Mouse (Mus musculus) heart, embryonic 11.5 days (tissue): ENCODE data around the gene Slc25a33. TPM values are rescaled to one million over a fixed set of nuclear protein-coding genes. Genes with fewer than 3 reads are reported as not detected.
A peak's percentile ranks its signal among the peaks of the same experiment; 100 is the strongest.

Experiments used
- ATAC-seq: fragments of 200-750 bp; cut with Nextera tagmentation; replicated peaks from 2 replicates; pipeline ENCODE4 v1.8.0; 2017; ENCODE audit warnings: moderate library complexity; ENCODE audit not compliant: insufficient number of reproducible peaks, low FRiP score, low TSS enrichment
- H3K27ac ChIP-seq: fragments of 300-500 bp; sonication (generic); 2 replicates; pipeline ENCODE4 v1.5.1; 2014; ENCODE audit warnings: mild to moderate bottlenecking, low read depth, low read length
- H3K27me3 ChIP-seq: fragments of 300-500 bp; sonication (generic); 2 replicates; pipeline ENCODE4 v1.6.1; 2014; ENCODE audit warnings: mild to moderate bottlenecking, low read length, mixed read lengths; ENCODE audit not compliant: control insufficient read depth, insufficient read depth
- H3K36me3 ChIP-seq: fragments of 300-500 bp; sonication (generic); 2 replicates; pipeline ENCODE4 v1.6.1; 2014; ENCODE audit warnings: mild to moderate bottlenecking, low read length, moderate library complexity, mixed read lengths; ENCODE audit not compliant: control insufficient read depth, insufficient read depth
- H3K4me1 ChIP-seq: fragments of 300-500 bp; sonication (generic); 2 replicates; pipeline ENCODE4 v1.6.1; 2014; ENCODE audit warnings: low read length; ENCODE audit not compliant: control insufficient read depth, insufficient read depth
- H3K4me2 ChIP-seq: fragments of 300-500 bp; sonication (generic); 2 replicates; pipeline ENCODE4 v1.6.1; 2014; ENCODE audit warnings: mild to moderate bottlenecking, moderate library complexity
- H3K4me3 ChIP-seq: fragments of 300-500 bp; sonication (generic); 2 replicates; pipeline ENCODE4 v1.5.1; 2014; ENCODE audit warnings: low read depth, low read length
- H3K9ac ChIP-seq: fragments of 300-500 bp; sonication (generic); 2 replicates; pipeline ENCODE4 v1.6.1; 2014; ENCODE audit warnings: mild to moderate bottlenecking, low read depth, low read length, moderate library complexity
- H3K9me3 ChIP-seq: fragments of 300-500 bp; sonication (generic); replicated peaks from 2 replicates; pipeline ENCODE4 v1.6.1; 2016; ENCODE audit warnings: low read length; ENCODE audit not compliant: control insufficient read depth
- WGBS: fragments of 180-500 bp; shearing (Covaris S2); extraction: QIAGEN DNeasy Blood & Tissue Kit; methylation state at CpG from one replicate; pipeline ENCODE4 v1.1.7; 2014; ENCODE audit not compliant: insufficient replicate concordance; 5-methylcytosine and 5-hydroxymethylcytosine counted together
- polyA plus RNA-seq: library from polyadenylated mRNA; unstranded; fragments of >200 nt; fragmentation: Nextera tagmentation; extraction: Ambion mirVana; gene quantifications from 2 replicates; pipeline ENCODE4 v1.2.1, GENCODE M21; 2014

Gene Slc25a33
- 7.4 and 9.4 TPM in 2 replicates for polyA plus RNA-seq

DNA sequence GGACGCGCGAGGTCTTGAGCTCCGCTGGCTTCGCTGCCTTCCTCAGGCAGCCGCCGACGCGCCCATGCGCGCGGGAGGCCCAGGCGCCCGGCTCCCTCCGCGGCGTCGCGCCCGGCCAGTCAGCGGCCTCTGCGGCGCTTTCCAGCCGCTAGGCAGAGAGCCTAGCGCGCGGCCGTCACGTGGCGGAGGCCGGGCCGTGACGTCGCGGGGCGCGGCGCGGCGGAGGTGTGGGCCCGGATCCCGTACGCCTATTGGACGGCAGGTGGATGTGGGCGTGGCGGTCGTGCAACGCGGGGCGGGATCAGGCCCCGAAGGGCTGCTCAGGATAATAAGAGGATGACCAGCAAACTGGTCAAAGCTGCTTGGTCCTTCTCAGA is at the start of gene Slc25a33:
TSS of gene Slc25a33 (minus strand) at position 184 of the 377 bp plus-strand sequence.
- Histone ChIP-seq H3K27me3 (no peaks in the 10 kb centered on the region), H3K27ac (peak within 1 kb of the TSS; percentile 47; the same call in 1 of the 2 replicates), H3K4me3 (peak within 1 kb of the TSS; percentile 59), H3K4me2 (peak within 1 kb of the TSS; percentile 100), H3K4me1 (peaks cover 3% of the 10 kb centered on the region; the same call in 1 of the 2 replicates), H3K36me3 (no peaks in the 10 kb centered on the region), H3K9ac (peak within 1 kb of the TSS; percentile 78), H3K9me3 (no peaks in the 10 kb centered on the region)
- ATAC-seq, result peak; percentile 98
- under 1% methylated on average over 51 of the region's 51 CpGs for WGBS

DNA sequence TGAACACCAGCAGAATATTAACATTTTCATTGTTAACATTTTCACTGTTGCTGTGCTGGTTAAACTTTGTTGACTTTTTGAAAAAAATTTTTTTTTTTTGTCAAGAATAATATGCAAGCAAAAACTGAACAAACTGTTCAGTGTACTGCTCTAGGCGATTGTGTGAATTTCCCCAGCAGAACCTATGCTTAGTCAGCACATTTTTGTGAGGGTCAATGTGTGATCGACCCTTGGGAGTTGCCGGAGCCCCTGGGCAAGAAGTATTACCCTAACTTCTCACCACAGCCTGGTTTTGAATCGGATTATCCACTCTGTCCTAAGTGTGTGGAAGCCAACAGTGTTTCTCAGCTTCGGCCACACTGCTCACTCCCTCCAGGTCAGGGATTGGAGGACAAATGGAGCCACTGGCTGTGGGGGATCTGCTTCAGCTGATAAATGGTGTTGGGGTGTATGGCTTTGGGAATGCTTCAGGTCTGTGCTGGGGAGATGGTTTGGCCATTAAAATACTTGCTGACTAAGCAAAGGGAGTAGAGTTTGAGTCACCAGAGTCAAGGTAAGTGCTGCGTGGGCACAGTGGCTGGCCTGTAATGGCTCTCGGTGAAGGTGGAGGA is 48.6 kb upstream of the Slc25a33 start:
- Histone ChIP-seq H3K27me3 (no peaks in the 10 kb centered on the region; the same call in 1 of the 2 replicates), H3K36me3 (no peaks in the 10 kb centered on the region), H3K4me1 (no peaks in the 10 kb centered on the region), H3K27ac (no peak overlapping the region), H3K9ac (no peak overlapping the region), H3K9me3 (no peaks in the 10 kb centered on the region), H3K4me2 (no peak overlapping the region), H3K4me3 (no peak overlapping the region)
- no peak for ATAC-seq
- WGBS, result 62% methylated on average over 7 of the region's 7 CpGs

DNA sequence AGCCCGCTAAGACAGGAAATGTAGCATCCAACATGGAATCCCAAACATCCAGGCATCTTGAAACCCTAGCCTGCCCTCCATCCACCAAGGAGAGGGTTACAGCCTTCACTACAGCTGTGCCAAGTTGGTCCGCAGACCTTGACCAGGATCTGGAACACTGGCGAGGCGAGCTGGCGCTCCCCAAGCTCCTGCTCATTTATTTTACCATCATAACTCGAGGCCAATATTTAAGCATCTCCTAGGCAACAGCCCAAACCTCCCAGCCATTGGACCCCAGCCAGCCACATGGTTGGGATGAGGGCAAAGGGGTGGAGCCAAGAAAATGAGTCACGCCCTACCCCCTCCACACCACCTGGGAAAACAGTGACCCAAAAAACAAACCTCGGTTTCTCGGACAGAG is 48.0 kb upstream of the Slc25a33 start:
- H3K27me3 ChIP-seq, result no peaks in the 10 kb centered on the region; the same call in 1 of the 2 replicates
- no peak overlapping the region for H3K4me2 ChIP-seq
- WGBS, result 65% methylated on average over 9 of the region's 9 CpGs
- no peak for ATAC-seq
- H3K9ac ChIP-seq, result no peak overlapping the region
- H3K4me1 ChIP-seq, result no peaks in the 10 kb centered on the region
- no peaks in the 10 kb centered on the region for H3K9me3 ChIP-seq
- H3K4me3 ChIP-seq, result no peak overlapping the region
- H3K36me3 ChIP-seq, result no peaks in the 10 kb centered on the region
- H3K27ac ChIP-seq, result no peak overlapping the region

DNA sequence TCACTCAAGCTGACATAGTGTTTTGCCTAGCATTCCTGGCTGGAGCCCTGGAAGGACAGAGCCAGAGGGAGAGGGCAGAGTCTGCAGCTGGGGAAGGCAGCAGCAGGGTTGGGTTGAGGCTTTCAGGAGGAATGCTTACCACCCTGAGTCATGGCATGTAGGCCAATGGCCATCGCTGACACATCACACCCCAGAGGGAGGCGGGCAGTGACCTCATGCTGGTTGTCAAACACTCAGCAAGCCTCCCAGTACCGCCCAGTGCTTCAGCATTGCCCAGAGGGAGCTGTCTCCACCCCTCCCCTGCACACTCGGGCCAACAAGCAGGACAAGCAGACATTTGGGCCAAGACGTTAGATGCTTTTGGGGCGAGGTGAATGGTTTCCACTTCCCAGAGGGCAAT is 46.5 kb upstream of the Slc25a33 start:
- H3K4me2 ChIP-seq, result no peak overlapping the region
- H3K27me3 ChIP-seq, result no peaks in the 10 kb centered on the region; the same call in 1 of the 2 replicates
- H3K9me3 ChIP-seq, result no peaks in the 10 kb centered on the region
- H3K4me3 ChIP-seq, result no peak overlapping the region
- H3K36me3 ChIP-seq, result no peaks in the 10 kb centered on the region
- WGBS, result 15% methylated on average over 6 of the region's 6 CpGs
- no peaks in the 10 kb centered on the region for H3K4me1 ChIP-seq
- 0 out of 2 replicates have a peak, but pooled peaks have one; percentile 39 for ATAC-seq
- H3K9ac ChIP-seq, result no peak overlapping the region
- no peak overlapping the region for H3K27ac ChIP-seq

DNA sequence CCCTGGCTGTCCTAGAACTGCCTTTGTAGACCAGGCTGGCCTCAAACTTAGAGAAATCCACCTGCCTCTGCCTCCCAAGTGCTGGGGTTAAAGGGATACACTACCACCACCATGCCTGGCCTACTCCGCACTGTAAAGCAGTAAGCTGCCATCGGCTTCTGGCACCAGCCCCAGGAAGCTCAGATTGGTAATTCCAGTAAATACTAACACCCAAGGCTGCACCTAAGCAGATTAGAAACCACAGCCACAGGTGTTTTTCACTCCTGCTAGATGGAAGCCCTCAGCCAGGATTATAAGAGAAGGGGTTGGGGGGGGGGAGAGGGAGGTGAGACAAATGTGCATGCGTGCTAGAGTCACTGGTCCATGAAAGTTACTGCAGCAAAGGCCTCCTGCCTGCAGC is 45.1 kb upstream of the Slc25a33 start:
- H3K27ac ChIP-seq, result no peak overlapping the region
- WGBS, result 57% methylated on average over 3 of the region's 3 CpGs
- H3K4me1 ChIP-seq, result no peaks in the 10 kb centered on the region
- H3K27me3 ChIP-seq, result no peaks in the 10 kb centered on the region; the same call in 1 of the 2 replicates
- no peak overlapping the region for H3K9ac ChIP-seq
- no peak overlapping the region for H3K4me3 ChIP-seq
- H3K9me3 ChIP-seq, result no peaks in the 10 kb centered on the region
- no peak overlapping the region for H3K4me2 ChIP-seq
- ATAC-seq, result no peak
- no peaks in the 10 kb centered on the region for H3K36me3 ChIP-seq

DNA sequence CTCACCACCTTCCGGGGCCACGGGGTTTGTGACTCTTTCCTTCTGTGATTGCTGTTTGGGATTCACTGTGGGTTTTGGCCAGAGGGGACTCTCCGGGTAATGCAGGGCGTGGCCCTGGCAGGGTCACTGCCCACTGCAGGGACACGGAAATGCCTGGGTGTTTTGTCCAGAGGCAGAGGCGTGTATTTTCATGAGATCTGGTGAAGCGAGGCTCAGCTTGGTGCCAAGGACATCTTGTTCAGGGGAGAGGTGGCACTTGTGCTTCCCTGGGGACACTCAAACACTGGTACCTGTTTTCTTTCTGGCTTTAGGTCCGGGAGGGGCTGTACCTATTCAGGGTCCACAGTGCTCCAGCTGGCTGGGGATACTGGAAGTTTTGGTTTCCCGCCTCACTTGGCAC is 42.5 kb upstream of the Slc25a33 start:
- Histone ChIP-seq H3K4me1 (no peaks in the 10 kb centered on the region), H3K27me3 (no peaks in the 10 kb centered on the region; the same call in 1 of the 2 replicates), H3K9ac (no peak overlapping the region), H3K4me2 (no peak overlapping the region), H3K4me3 (no peak overlapping the region), H3K36me3 (no peaks in the 10 kb centered on the region), H3K27ac (no peak overlapping the region), H3K9me3 (no peaks in the 10 kb centered on the region)
- 82% methylated on average over 9 of the region's 9 CpGs for WGBS
- ATAC-seq, result no peak

DNA sequence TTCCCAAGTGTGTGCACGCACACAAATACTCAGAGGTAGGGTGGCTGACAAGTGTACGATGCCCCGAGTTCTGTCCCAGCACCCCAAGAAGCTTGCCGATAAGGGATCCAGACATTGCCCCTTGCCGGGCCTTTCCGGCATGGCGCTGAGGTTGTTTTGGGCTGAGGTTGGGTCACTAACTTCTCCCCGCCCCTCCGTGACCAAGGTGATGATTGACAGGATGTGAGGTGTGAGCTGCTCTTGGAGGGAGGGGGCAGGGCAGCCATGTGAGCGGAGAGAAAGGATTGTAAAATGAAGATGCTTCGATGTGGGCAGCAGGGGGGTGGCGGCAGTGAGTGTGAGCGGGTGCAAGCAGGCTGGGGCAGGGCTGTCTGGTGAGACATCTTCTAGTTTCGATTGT is 41.5 kb upstream of the Slc25a33 start:
- H3K27ac ChIP-seq, result no peak overlapping the region
- H3K9me3 ChIP-seq, result no peaks in the 10 kb centered on the region
- WGBS, result 80% methylated on average over 14 of the region's 14 CpGs
- H3K36me3 ChIP-seq, result no peaks in the 10 kb centered on the region
- H3K4me2 ChIP-seq, result no peak overlapping the region
- H3K4me1 ChIP-seq, result no peaks in the 10 kb centered on the region
- peaks cover under 1% of the 10 kb centered on the region for H3K27me3 ChIP-seq
- no peak overlapping the region for H3K9ac ChIP-seq
- ATAC-seq, result no peak
- no peak overlapping the region for H3K4me3 ChIP-seq

DNA sequence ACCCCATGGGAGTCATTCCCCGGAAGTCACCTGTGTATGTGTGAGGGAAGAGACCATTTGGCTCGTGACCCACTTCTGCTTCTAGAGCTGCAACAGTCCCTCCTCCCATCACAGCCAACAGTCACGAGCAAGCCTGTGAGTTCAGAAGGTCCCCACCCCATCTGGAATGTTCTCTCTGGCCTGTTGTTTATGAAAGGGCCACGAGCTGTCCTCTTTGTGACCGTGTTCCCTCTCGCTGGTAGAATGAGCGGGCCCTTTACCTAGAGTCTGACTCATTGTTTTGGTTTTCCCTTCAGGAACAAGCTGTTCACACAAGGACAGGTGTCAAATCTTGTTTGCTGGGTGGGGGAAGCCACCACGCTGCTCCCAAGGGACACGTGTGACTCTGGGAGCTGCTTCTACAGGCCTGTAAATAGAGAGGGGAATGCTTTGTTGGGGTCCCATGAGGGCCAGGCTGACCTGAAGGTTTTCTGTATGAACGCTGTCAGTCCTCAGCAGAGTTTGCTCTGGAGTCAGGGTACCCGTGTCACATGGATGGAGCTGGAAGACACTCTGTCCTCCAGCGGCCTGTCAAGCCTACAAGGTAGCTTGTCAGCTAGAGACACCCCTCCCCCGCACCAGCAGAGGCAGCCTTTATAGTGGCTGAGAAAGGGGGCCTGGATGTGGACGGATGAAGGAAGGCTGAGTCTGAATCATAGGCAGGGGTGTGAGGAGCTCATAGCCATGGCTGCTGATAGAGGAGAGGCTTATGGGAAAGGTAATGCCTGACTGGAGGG is 39.5 kb upstream of the Slc25a33 start:
- WGBS, result 49% methylated on average over 14 of the region's 14 CpGs
- Histone ChIP-seq H3K27ac (no peak overlapping the region), H3K9ac (no peak overlapping the region)

More for the DNA sequence above, 39.5 kb upstream of the Slc25a33 start:
- H3K9me3 ChIP-seq, result no peaks in the 10 kb centered on the region
- no peaks in the 10 kb centered on the region for H3K4me1 ChIP-seq
- no peaks in the 10 kb centered on the region for H3K36me3 ChIP-seq
- H3K27me3 ChIP-seq, result peaks cover 20% of the 10 kb centered on the region
- no peak overlapping the region for H3K4me2 ChIP-seq
- no peak for ATAC-seq
- H3K4me3 ChIP-seq, result no peak overlapping the region
